Mouse (Mus musculus): ENCODE measurements around the gene Jsrp1. TPM values are rescaled to one million over a fixed set of nuclear protein-coding genes. Genes with fewer than 3 reads are reported as not detected.

Gene Jsrp1
- not detected in 2 replicates for total RNA-seq (2017)

DNA sequence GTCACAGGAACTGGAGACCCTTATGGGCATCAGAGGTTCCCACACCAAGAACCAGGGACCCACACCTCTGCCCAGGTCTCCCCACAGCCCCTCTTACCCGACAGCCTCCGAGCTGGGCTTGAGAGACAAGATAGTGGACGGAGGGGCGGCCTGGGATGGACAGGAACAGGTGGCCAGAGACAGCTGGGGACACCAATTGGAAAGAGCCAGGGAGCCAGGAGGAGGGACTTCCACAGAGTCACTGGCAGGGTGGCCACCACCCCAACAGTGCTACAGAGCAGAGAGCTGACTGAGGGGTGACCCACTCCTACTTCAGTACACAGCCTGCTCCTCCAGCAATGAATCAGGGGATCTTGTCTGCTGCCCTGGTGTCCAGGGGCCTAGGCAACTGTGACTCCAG lies at the start of gene Jsrp1:
TSS of gene Jsrp1 (minus strand) at position 133 of the 400 bp plus-strand sequence.
- no peak for ATAC-seq (ENCODE audit: extremely low read depth, insufficient number of reproducible peaks, low FRiP score, poor library complexity, severe bottlenecking)

DNA sequence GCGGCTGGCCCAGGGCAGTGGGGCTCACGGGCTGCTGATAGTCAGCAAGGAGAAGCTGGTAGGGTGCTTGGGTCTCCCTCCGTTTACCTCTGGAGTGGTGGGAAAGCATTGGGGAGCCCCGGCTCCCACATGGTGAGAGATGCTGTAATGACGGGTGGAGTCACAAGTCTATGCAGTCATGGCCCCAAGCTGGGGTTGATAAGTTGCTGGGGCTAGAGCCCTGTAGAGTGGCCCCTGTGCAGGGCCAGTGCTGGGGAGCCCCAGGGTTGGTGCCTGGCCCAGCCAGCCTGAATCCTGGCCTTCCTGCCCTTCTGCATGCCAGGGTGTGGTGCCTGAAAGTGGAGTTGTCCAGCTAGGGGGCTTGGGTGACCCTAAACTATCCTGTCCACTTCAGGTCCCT lies 49.0 kb upstream of the Jsrp1 start:
- no peak for ATAC-seq (ENCODE audit: extremely low read depth, insufficient number of reproducible peaks, low FRiP score, poor library complexity, severe bottlenecking)

DNA sequence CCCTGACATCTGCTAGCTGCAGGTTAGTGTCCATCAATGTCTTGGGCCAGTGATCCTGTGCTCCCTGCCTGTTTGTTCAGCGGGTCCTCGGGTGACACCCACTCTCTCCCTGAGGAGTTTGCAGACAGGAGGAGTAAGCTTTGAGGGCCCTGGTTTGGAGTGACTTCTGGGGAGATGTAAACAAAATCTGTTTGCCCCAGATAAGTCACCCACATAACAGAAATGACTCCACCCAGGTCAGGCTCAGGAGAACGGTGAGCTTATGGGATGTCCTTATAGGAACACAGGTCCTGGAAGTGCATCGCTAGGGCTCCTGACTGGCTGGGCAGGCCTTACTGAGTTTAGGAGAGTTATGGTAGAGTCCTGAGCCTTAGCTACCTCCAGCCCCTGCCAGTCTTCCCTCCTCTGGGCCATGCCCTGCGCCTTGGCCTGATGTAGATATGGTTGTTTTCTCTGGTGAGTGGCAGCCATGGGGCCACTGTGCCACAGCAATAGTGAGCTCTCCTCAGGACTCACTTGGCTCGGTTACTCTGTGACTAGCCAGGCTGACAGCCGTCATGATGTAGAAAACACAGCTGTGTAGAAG lies 45.1 kb upstream of the Jsrp1 start:
- no peak for ATAC-seq (ENCODE audit: extremely low read depth, insufficient number of reproducible peaks, low FRiP score, poor library complexity, severe bottlenecking)

DNA sequence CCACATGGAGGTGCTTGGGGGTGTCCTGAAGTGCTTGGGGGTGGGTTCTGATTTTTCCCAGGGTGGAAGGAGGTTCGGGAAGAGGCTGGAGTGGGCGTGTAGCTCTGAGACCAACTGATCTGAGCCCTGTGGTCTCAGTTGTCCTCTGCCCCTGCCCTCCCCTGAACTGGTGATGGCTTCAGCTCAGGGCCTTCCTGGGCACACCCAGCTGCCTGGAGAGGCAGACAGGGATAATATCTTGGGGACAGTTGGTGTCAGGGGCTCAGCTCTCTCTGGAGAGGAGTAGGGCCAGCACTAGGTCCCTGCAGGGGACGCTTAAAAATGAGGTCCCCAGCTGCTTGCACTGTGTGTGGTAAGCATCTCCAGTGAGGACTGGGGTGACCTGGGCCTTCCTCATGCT lies 44.5 kb upstream of the Jsrp1 start:
- ATAC-seq (ENCODE audit: extremely low read depth, insufficient number of reproducible peaks, low FRiP score, poor library complexity, severe bottlenecking), result no peak

DNA sequence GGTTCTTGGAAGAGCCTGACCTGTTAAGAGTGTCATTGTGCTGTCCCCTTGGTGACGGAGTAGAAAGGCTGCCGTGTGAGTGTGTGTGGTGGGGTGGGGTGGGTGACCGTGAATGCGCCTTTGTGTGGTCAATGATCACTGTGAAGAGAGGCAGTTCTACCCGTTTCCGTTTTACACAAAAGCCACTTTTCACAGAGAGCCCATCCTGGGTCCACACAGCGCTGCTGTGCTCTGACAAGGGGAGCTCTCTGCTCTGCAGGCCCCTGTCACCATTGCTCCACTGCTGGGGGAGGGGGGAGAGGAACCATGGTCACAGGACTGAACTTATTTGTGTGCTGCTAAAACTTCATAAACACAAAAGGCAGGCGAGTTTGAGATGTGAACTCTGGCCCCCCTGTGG lies 44.1 kb upstream of the Jsrp1 start:
- no peak for ATAC-seq (ENCODE audit: extremely low read depth, insufficient number of reproducible peaks, low FRiP score, poor library complexity, severe bottlenecking)

DNA sequence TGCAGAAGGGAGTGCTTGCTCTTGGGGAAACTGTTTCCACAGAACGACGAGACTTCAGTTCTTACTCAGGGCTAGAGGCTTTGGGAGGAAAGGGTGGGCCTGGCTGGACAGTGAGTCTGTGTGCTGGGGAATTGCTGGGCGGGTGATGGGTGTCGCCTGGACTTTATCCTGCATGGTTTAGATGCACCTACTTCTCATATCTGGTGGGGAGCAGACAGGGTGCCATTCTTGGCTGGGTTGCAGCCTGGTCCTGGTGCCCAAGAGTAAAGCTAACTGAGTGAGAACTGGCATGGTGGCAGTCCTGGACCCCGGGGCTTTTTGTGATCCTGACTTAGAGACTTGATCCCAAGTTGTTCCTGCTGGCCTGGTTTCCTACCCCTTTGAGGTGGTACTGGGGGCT lies 43.6 kb upstream of the Jsrp1 start:
- no peak for ATAC-seq (ENCODE audit: extremely low read depth, insufficient number of reproducible peaks, low FRiP score, poor library complexity, severe bottlenecking)

DNA sequence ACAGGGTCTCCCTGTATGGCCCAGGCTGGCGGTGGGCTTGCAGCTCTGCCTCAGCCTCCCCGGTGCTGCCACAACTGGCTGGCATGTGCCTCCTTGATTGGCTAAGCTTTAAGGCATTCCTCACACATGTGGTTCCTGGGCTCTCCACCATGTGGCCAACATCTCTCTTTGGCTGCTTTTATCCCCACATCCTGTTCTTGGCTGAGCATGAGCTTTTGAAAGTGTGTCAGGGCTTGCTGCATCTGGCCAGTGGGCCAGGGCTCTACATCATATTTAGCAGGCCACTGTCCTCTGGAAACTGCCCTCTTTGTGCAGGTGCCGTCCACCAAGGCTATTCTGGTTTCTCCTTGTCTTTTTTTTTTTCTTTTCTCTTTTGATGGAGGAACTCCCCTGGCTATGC lies 43.0 kb upstream of the Jsrp1 start:
- no peak for ATAC-seq (ENCODE audit: extremely low read depth, insufficient number of reproducible peaks, low FRiP score, poor library complexity, severe bottlenecking)

DNA sequence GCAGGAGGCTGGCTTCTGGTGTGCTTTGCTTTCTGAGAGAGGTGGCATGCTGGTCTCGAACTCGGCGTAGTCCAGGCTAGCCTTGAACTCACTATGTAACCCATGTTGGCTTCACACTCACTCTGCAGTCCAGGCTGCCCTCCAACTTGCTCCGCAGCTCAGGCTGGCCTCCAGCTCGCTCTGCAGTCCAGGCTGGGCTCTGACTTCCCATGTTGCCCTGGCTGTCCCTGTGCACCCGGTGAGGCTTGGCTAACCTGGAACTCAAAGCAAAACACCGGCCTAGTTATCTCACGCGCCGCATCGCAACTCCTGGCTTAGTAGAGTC lies 42.4 kb upstream of the Jsrp1 start:
- no peak for ATAC-seq (ENCODE audit: extremely low read depth, insufficient number of reproducible peaks, low FRiP score, poor library complexity, severe bottlenecking)

DNA sequence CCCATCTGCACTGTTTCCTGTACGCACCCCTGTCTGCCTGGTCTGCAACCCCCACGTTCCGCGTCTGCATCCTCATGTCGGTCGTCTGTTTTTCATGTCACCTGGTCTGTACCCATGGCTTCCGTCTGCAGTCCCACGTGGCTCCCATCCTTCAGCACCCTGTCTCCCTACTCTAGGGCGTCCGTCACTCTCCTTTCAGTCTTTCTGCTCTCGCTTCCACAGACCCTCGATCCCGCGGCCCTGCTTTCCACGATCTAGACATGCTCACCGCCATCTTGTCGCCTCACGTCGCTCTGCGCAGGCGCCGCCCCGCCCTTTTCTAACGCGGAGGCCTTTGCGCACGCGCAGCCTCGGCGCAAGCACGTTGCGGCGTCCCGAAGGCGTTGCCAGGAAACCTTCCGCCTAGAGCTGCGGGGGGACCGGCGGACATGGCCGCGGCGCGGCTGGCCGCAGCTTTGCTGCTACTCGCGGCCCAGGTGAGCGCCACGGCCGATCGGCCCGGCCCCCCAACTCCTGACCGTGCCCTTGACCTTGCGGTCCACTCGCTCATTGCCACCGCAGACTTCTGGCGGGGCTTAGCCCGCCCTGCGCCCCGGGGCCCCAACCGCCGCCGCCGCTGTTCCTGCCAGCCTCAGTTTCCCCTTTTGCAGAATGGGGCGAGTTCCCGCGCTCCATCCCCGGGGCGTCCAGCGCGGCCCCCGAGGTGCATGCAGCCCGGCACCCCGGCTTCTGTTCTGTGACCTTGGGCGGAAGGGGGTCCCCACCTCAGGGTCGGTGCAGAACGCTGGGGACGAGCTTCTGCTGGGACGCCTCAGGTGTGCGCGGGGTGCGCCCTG lies 41.8 kb upstream of the Jsrp1 start, which contains the start of the genes Lsm7 and Sppl2b:
TSS of gene Lsm7 (minus strand) at position 297 of the 836 bp plus-strand sequence.
TSS of gene Sppl2b (plus strand) at position 363 of the 836 bp plus-strand sequence.
- ATAC-seq (ENCODE audit: extremely low read depth, insufficient number of reproducible peaks, low FRiP score, poor library complexity, severe bottlenecking), result peak; percentile 77

DNA sequence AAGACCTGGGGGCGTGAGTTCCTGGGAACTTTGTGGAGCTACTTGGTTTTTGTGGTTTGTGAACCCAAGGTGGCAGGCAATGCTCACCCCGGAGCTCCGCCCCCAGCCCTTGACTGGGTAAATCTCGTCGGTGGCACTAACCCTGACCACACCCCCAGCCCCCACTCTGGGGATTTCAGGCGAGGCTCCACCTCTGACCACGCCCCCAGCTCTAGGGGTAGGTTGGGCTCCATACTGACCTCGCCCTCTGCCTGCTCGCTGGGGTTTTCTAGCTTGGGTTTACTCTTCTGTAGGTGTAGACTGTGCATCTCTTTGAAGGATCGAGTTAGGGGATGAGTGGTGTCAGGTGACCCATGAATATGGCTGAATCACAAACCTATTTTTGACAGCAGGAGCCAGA lies 35.3 kb upstream of the Jsrp1 start:
- peak; percentile 50 for ATAC-seq (ENCODE audit: extremely low read depth, insufficient number of reproducible peaks, low FRiP score, poor library complexity, severe bottlenecking)

DNA sequence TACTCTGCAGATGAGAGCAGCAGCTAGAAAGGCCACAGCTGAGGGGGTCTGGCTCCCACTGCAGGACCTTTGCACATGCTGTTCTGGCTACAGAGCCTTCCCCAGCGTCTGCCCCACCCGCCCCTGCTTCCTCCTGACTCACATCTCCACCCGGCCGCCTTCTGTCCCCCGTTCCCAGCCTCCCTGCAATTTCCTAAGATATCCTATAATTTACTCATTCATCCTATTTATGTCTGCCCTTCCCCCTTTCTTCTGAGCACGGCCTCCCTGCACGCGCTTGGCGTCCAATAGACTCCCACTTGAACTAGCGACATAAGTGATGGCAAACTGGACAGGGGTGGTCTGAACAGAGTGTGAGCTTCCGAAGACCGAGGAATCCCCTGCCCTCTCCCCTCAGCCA lies 32.4 kb upstream of the Jsrp1 start:
- ATAC-seq (ENCODE audit: extremely low read depth, insufficient number of reproducible peaks, low FRiP score, poor library complexity, severe bottlenecking), result no peak

DNA sequence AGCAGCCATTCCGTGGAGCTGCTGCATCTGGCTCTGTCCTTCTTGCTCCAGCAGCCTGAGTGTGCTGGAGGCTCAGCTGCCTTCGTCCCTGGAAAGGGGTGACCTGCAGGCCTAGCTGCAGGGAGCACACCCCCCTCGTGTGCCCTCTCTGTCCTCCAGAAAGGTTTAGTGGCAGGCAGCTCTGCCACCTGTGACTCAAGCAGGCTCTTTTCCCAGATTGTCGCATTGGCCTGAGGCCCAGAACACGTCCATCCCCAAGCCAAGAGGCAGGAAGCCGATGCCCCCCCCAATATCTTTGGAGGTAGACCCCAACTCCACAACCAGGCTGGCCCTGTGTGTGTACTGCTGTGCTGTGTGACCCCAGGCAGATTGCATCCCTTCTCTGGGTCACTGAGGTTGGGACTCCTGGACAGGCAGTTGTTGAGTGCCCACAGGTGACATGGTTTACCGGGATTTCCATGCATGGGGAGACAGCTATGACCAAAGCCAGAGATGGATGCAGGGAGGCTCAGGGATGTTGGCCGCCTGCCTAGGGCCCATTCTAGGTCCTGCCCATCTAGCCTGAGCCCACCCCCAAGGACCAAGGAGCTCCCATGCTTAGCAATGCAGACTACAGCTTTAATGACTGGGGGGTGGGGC lies 31.9 kb upstream of the Jsrp1 start:
- no peak for ATAC-seq (ENCODE audit: extremely low read depth, insufficient number of reproducible peaks, low FRiP score, poor library complexity, severe bottlenecking)

DNA sequence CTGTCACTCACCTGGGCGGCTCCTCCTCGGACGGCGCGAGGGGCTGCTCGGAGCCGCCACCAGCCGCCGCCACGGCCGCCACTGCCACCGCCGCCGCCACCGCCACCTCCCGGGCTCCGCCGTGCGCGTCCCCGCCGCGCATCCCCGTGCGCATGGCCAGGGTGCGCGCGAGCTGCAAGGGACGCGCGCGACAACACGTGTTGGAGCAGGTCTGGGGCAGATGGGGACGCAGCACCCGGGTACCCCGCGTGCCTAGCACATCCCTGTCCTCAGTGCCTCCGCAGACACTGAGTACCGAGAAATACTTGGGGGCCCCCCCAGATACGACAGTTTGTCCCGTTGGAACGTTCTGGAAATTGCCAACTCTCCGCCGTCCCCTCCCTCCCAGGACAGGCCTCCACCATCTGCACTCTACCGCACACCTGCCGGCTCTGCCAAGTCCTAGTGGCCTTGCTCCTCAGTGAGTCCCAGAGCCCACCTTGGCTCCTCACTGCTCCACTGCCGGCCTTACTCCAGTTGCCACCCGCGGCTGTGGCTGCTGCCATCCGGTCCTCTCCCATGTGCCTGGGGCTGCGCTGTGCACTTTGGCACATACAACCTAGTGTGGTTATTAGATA lies 30.7 kb upstream of the Jsrp1 start, which contains the start of gene Lingo3:
TSS of gene Lingo3 (minus strand) at position 109 of the 617 bp plus-strand sequence.
- no peak for ATAC-seq (ENCODE audit: extremely low read depth, insufficient number of reproducible peaks, low FRiP score, poor library complexity, severe bottlenecking)

DNA sequence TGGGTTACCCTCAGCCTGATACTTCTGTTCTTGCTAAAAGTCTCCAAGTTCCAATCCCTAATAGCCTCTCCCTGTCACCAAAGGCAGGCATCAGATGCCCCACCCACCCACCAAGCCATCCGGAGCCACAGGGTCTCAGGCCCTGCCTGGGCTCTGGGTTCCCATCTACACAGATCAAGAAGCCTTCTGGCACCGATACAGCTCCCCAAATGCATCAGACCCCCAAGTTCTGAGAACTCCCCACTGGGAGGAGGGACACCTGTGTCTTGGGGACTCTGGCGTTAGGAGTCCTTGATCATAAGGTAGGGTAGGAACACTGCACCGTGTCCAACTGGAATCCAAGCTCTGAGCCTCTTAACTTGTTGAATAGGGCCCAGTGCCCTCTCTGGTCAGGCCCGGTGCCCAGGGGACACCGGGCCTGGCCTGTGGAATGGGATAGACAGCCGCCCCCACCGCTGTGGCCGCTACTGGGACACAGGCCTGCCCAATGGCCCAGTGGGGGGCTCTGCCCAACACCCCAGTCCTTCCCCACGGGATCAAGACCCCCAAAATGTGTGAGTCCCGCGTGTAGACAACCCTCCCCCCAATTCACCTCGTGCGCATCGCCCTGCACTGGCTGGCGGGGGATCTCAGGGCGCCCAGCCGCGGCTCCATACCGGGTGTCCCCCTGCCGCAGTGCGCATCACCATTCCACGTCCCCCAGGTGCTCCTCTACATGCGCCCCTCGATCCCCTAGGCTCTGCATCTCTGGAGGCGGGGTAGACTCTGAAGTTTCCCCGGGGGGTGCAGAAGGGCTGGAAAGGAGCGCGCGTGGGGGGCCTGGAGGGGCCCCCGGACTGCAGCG lies 30.0 kb upstream of the Jsrp1 start:
- no peak for ATAC-seq (ENCODE audit: extremely low read depth, insufficient number of reproducible peaks, low FRiP score, poor library complexity, severe bottlenecking)

DNA sequence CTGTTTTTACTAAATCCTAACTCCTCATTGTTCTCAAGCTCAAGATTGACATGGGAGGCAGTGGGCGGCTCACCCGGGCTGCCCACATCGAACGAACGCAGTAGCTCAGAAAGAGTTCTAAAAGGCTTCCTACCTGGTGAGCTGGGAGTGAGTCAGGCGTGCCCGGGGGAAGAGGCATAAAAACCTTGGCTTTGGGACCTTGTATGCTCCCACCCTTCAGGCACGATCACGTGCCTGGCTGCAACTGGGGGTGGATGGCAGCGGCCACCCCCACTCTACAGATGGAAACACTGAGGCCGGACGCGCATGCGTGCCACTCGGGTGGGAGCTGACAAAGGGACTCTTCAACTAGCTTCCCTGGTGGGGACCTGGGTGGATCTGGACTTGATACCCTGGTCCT lies 29.0 kb upstream of the Jsrp1 start:
- ATAC-seq (ENCODE audit: extremely low read depth, insufficient number of reproducible peaks, low FRiP score, poor library complexity, severe bottlenecking), result no peak

DNA sequence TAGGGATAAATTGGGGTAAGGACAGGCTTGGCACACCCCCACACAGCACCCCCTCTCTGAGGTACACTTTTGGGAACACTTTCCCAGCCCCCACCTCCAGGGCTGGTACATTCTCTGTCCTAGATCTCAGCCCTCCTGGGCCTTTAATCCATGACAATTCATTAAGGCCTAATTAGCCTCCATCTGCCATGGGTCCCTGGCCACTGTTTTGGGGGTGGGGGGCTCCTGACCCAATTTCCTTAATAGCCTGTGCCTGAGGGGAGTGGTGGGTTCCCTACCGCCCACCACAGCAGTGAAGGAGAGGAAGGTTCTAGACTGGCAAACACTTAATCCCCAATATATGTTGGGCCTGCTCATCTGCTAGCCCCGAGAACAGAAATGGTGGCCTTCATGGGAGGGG lies 28.4 kb upstream of the Jsrp1 start:
- ATAC-seq (ENCODE audit: extremely low read depth, insufficient number of reproducible peaks, low FRiP score, poor library complexity, severe bottlenecking), result no peak

DNA sequence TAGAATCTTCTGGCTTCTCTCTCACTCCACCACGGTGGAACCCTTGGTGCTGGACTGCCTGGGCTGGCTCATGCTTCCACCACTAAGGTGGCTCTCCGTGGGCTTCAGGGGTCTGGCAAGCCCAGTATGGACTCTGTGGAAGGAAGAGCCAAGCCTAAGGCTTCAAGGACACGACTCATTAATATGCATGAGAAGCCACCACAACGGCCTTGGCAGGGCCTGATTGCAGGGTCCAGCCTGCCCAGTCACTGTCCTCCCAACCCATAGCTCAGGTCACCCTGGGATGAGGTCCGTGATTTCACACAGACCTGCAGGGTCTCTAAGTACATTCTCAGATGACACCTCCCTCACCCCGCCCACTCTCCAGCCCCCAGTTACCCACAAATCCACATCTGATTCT lies 26.6 kb upstream of the Jsrp1 start:
- no peak for ATAC-seq (ENCODE audit: extremely low read depth, insufficient number of reproducible peaks, low FRiP score, poor library complexity, severe bottlenecking)

DNA sequence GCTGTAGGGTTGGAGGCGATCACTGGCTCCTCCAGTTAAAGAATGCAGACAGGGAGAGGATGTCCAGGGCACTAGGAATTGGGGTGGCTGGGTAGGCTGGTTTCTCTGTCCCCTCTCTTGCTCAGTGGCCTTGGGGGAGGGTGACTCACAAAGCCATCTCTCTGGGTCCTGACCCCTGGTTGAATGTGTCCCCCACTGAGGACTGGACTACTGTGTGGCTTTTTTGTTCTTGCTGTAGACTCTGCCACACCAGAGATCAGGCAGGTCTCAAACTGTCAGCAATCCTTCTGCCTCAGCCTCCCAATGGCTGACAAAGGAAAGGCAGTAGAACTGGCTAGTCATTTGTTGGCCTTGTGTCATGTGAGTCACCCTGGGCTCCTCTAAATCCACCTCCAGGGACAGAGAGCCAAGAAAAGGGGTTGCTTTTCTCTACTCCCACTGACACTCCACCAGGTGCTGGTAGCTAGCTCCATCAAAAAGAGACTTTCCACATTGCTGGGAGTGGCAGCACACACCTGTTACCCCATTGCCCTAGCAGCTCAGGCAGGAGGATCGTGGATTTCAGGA lies 25.1 kb upstream of the Jsrp1 start:
- no peak for ATAC-seq (ENCODE audit: extremely low read depth, insufficient number of reproducible peaks, low FRiP score, poor library complexity, severe bottlenecking)

DNA sequence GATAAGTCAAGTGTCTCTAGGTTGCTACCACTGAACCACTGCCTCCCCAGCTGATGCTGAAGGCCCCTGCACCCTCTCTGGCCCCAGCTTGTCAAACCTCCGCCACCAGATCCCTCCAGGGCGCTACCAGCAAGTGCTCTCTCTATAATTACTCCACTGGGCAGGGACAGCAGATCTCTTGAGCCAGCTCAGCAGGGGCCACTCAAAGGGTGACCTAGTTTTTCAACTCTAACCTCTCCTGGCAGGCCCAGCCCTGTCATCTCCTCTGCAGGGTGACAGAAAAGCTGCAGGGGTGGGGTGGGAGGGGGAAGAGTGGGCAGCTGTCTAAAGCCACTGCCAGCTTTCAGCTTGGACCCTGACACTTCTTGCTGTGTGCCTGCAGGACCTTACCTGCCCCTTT lies 24.5 kb upstream of the Jsrp1 start:
- no peak for ATAC-seq (ENCODE audit: extremely low read depth, insufficient number of reproducible peaks, low FRiP score, poor library complexity, severe bottlenecking)
